Mouse (Mus musculus) stomach, embryonic 16.5 days (tissue): ENCODE results near the gene Dyx1c1. TPM values are rescaled to one million over a fixed set of nuclear protein-coding genes. Genes with fewer than 3 reads are reported as not detected.

Source experiments
- ATAC-seq: fragments of 200-750 bp; cut with Nextera tagmentation; 2 replicates; pipeline ENCODE4 v1.8.0; 2017; ENCODE audit warnings: moderate number of reproducible peaks, moderate TSS enrichment; ENCODE audit not compliant: insufficient read depth, low FRiP score
- H3K27ac ChIP-seq: fragments of 300-500 bp; sonication (generic); 2 replicates; pipeline ENCODE4 v1.5.1; 2014; ENCODE audit warnings: low read length
- H3K27me3 ChIP-seq: fragments of 300-500 bp; sonication (generic); 2 replicates; pipeline ENCODE4 v1.6.1; 2014; ENCODE audit warnings: low read length, control low read depth, mixed read lengths; ENCODE audit not compliant: control insufficient read depth, insufficient read depth
- H3K36me3 ChIP-seq: fragments of 300-500 bp; sonication (generic); 2 replicates; pipeline ENCODE4 v1.6.1; 2014; ENCODE audit warnings: low read length; ENCODE audit not compliant: control insufficient read depth, insufficient read depth
- H3K4me1 ChIP-seq: fragments of 300-500 bp; sonication (generic); 2 replicates; pipeline ENCODE4 v1.6.1; 2014; ENCODE audit warnings: low read length, control low read depth, mixed read lengths; ENCODE audit not compliant: control insufficient read depth, insufficient read depth
- H3K4me2 ChIP-seq: fragments of 300-500 bp; sonication (generic); 2 replicates; pipeline ENCODE4 v1.6.1; 2014; ENCODE audit warnings: low read depth, low read length, mixed read lengths
- H3K4me3 ChIP-seq: fragments of 300-500 bp; sonication (generic); replicated peaks from 2 replicates; pipeline ENCODE4 v1.5.1; 2014; ENCODE audit warnings: mild to moderate bottlenecking, low read length
- H3K9ac ChIP-seq: fragments of 300-500 bp; sonication (generic); 2 replicates; pipeline ENCODE4 v1.6.1; 2014; ENCODE audit warnings: low read length
- H3K9me3 ChIP-seq: fragments of 300-500 bp; sonication (generic); replicated peaks from 2 replicates; pipeline ENCODE4 v1.6.1; 2016; ENCODE audit warnings: low read length, control low read depth; ENCODE audit not compliant: control insufficient read depth
- whole genome bisulfite sequencing: fragments of 180-500 bp; shearing (Covaris S2); extraction: QIAGEN DNeasy Blood & Tissue Kit; methylation state at CpG from one replicate; pipeline ENCODE4 v1.1.7; 2014; 5-methylcytosine and 5-hydroxymethylcytosine counted together
- polyA plus RNA-seq: library from polyadenylated mRNA; unstranded; fragments of >200 nt; fragmentation: Nextera tagmentation; extraction: Ambion mirVana; gene quantifications from 2 replicates; pipeline ENCODE4 v1.2.1, GENCODE M21; 2015

Gene Dyx1c1
- 0.77 and 0.81 TPM in 2 replicates for polyA plus RNA-seq

- Histone ChIP-seq H3K4me2 (peak within 1 kb of the TSS; percentile 68), H3K27ac (peak within 1 kb of the TSS; percentile 24; the same call in 1 of the 2 replicates), H3K36me3 (no peaks in the 10 kb centered on the region), H3K9ac (peak within 1 kb of the TSS; percentile 74), H3K9me3 (no peaks in the 10 kb centered on the region), H3K27me3 (no peaks in the 10 kb centered on the region), H3K4me1 (peaks cover 3% of the 10 kb centered on the region; the same call in 1 of the 2 replicates), H3K4me3 (peak within 1 kb of the TSS; percentile 76)
- WGBS, result 2% methylated on average over 43 of the region's 43 CpGs
- peak; percentile 90 for ATAC-seq
Observed at GRCm38 (mm10) chr9:72958521-72959450, at the start of gene Dyx1c1, which contains the start of gene Gm44503. TSS of gene Dyx1c1 (plus strand) at chr9:72958785. TSS of gene Gm44503 (plus strand) at chr9:72958852.

GRCm38 (mm10) chr9:72911381-72911780 lies 47.2 kb upstream of the Dyx1c1 start:
- H3K27me3 ChIP-seq, result no peaks in the 10 kb centered on the region
- WGBS, result 89% methylated on average over 2 of the region's 2 CpGs

GRCm38 (mm10) chr9:72913551-72913950 lies 45.0 kb upstream of the Dyx1c1 start:
- H3K4me3 ChIP-seq, result peak overlapping the region; percentile 5; the same call in 1 of the 2 replicates
- H3K4me2 ChIP-seq, result peak overlapping the region; percentile 40
- no peaks in the 10 kb centered on the region for H3K27me3 ChIP-seq
- H3K9me3 ChIP-seq, result no peaks in the 10 kb centered on the region
- no peak for ATAC-seq
- H3K27ac ChIP-seq, result no peak overlapping the region
- H3K36me3 ChIP-seq, result no peaks in the 10 kb centered on the region
- WGBS, result 44% methylated on average over 6 of the region's 6 CpGs
- H3K9ac ChIP-seq, result no peak overlapping the region
- H3K4me1 ChIP-seq, result no peaks in the 10 kb centered on the region

More at GRCm38 (mm10) chr9:72911381-72911780, 47.2 kb upstream of the Dyx1c1 start:
- H3K27ac ChIP-seq, result no peak overlapping the region
- H3K9ac ChIP-seq, result no peak overlapping the region
- H3K36me3 ChIP-seq, result no peaks in the 10 kb centered on the region
- no peak overlapping the region for H3K4me2 ChIP-seq
- no peak for ATAC-seq
- H3K4me3 ChIP-seq, result no peak overlapping the region
- no peaks in the 10 kb centered on the region for H3K4me1 ChIP-seq
- no peaks in the 10 kb centered on the region for H3K9me3 ChIP-seq

- WGBS, result 60% methylated on average over 7 of the region's 7 CpGs
- no peak overlapping the region for H3K4me2 ChIP-seq
- H3K9me3 ChIP-seq, result no peaks in the 10 kb centered on the region
- no peak overlapping the region for H3K9ac ChIP-seq
- H3K36me3 ChIP-seq, result no peaks in the 10 kb centered on the region
- H3K4me3 ChIP-seq, result no peak overlapping the region
- no peak overlapping the region for H3K27ac ChIP-seq
- no peaks in the 10 kb centered on the region for H3K27me3 ChIP-seq
- no peaks in the 10 kb centered on the region for H3K4me1 ChIP-seq
- no peak for ATAC-seq
Observed at GRCm38 (mm10) chr9:72915728-72916127, 42.9 kb upstream of the Dyx1c1 start.

- no peak for ATAC-seq
- WGBS, result 71% methylated on average over 3 of the region's 3 CpGs
- H3K4me2 ChIP-seq, result no peak overlapping the region
Observed at GRCm38 (mm10) chr9:72923068-72923467, 35.5 kb upstream of the Dyx1c1 start.

GRCm38 (mm10) chr9:72925021-72925934 lies 33.3 kb upstream of the Dyx1c1 start, which contains the start of gene Pygo1:
TSS of gene Pygo1 (plus strand) at chr9:72925645.
- Histone ChIP-seq H3K27me3 (peaks cover 2% of the 10 kb centered on the region; the same call in 1 of the 2 replicates), H3K9me3 (no peaks in the 10 kb centered on the region), H3K36me3 (no peaks in the 10 kb centered on the region), H3K4me3 (peak within 1 kb of the TSS; percentile 71), H3K4me1 (peaks cover 10% of the 10 kb centered on the region), H3K4me2 (peak within 1 kb of the TSS; percentile 73), H3K9ac (peak within 1 kb of the TSS; percentile 91), H3K27ac (peak within 1 kb of the TSS; percentile 79)
- ATAC-seq, result peak; percentile 88
- under 1% methylated on average over 104 of the region's 108 CpGs for WGBS

More at GRCm38 (mm10) chr9:72923068-72923467, 35.5 kb upstream of the Dyx1c1 start:
- Histone ChIP-seq H3K27me3 (peaks cover 2% of the 10 kb centered on the region; the same call in 1 of the 2 replicates), H3K9ac (no peak overlapping the region), H3K9me3 (no peaks in the 10 kb centered on the region), H3K27ac (no peak overlapping the region), H3K4me1 (peaks cover 10% of the 10 kb centered on the region), H3K36me3 (no peaks in the 10 kb centered on the region), H3K4me3 (no peak overlapping the region)

- H3K4me2 ChIP-seq, result peak overlapping the region; percentile 73
- H3K27ac ChIP-seq, result peak overlapping the region; percentile 79
- peaks cover 2% of the 10 kb centered on the region; the same call in 1 of the 2 replicates for H3K27me3 ChIP-seq
- H3K9me3 ChIP-seq, result no peaks in the 10 kb centered on the region
- peak overlapping the region; percentile 91 for H3K9ac ChIP-seq
- H3K36me3 ChIP-seq, result no peaks in the 10 kb centered on the region
- H3K4me1 ChIP-seq, result peaks cover 10% of the 10 kb centered on the region
- WGBS, result 1% methylated on average over 20 of the region's 20 CpGs
- peak overlapping the region; percentile 71 for H3K4me3 ChIP-seq
- ATAC-seq, result no peak
Observed at GRCm38 (mm10) chr9:72925935-72926258, 32.7 kb upstream of the Dyx1c1 start.

- no peak for ATAC-seq
- Histone ChIP-seq H3K36me3 (no peaks in the 10 kb centered on the region), H3K4me3 (no peak overlapping the region), H3K27me3 (no peaks in the 10 kb centered on the region), H3K4me2 (no peak overlapping the region), H3K27ac (no peak overlapping the region), H3K4me1 (peaks cover 10% of the 10 kb centered on the region), H3K9me3 (no peaks in the 10 kb centered on the region; the same call in 1 of the 2 replicates), H3K9ac (no peak overlapping the region)
- 79% methylated on average over 13 of the region's 13 CpGs for WGBS
Observed at GRCm38 (mm10) chr9:72931166-72931790, 27.3 kb upstream of the Dyx1c1 start.
